Mouse (Mus musculus): ENCODE measurements at regions not wholly inside any gene's neighbourhood (a gene's known extent, or its start where the extent isn't known, plus 50 kb on each side); places are given as distances from the start of the nearest gene placed in this dataset.
"Not testable (repeated sequence)": the region's sequence is repeated elsewhere in the genome, so short reads cannot be mapped to it uniquely, and the experiment has no call there.

- in situ Hi-C loops (cut with MboI, MseI), result no loop called here
These were observed 145.7 kb upstream of the Tmem229a start for GRCm38 (mm10) chr6:25101761-25102160.

- in situ Hi-C loops (cut with MboI, MseI), result no loop called here
These were observed 131.1 kb upstream of the Tmem229a start for GRCm38 (mm10) chr6:25087167-25087566.

DNA sequence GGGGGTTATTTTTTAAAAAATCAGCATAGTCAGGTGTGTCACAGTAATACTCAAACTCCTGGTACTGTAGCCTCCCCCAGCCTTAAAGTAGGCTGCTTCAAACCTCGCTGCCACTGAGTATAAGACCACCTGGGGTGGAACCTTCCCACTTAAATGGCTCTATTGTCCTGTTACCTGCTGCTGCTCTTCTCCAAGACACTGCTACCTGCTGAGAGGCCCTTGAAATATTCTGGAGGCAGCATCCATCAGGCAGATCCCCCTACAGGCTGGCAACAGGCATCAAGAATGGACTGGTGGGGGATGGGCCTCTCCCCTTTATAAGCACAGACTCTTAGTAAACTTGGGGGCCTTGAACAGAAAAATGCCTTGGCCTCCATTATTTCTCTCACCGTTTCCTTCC lies 129.8 kb upstream of the Tmem229a start:
- in situ Hi-C loops (cut with MboI, MseI), result no loop called here

DNA sequence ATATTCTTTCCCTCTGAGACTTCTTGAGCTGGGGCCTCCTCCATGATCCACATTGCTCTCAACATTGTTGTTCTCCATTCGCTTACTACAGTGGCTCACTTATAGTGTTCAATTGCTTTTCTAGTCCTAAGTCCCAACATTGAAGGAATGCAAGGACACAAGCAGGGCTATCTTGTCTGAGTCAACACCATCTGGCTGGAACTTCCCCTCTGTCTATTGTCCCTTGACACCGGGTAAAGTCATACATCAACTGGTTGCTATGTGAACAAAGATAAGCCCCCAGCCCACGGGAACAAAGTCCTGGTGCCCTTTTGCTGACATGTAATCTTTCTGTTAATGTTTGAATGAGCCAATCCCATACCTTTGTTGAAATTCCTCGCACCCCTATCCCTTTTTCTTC lies 129.2 kb upstream of the Tmem229a start:
- in situ Hi-C loops (cut with MboI, MseI), result not testable (repeated sequence)

- in situ Hi-C loops (cut with MboI, MseI), result loop anchor here (5.0 kb wide), 1 partner anchor 56 kb away; no protein-coding TSS in a partner anchor
These were observed 109.8 kb upstream of the Tmem229a start for GRCm38 (mm10) chr6:25065913-25066312.

DNA sequence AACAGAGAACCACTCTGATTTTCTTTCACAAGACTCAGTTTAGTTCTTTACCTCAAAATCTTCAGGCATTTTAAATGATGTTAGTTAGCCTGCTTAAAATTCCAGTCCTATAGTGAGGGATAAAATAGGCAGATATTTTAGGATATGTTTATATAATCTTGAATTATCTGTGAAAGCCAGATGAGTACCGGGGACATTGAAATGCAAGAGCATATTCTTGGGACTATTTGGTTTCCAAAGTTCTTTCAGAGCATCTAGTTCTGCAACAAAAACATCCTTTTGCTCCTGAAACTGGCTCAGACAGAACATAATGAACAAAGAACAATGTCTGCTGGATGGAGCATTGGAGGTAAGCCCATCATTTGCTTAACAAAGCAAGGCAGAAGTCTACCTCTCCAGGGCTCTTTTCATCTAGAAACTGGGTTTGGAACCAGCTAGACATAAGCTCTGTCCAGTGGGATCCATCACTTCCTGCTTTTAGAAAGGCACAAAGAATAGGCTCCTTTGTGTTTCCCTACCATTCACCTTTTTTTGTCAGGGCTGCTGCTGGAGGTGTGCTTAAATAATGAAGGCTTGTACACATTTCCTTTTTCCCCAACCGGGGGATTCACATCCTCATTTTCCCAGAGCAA lies 76.9 kb upstream of the Tmem229a start:
- in situ Hi-C loops (cut with MboI, MseI), result no loop called here

- in situ Hi-C loops (cut with MboI, MseI), result loop anchor here (10.0 kb wide), 1 partner anchor 808 kb away; no protein-coding TSS in a partner anchor
These were observed 70.9 kb upstream of the Tmem229a start for GRCm38 (mm10) chr6:25026953-25027352.

- in situ Hi-C loops (cut with MboI, MseI), result loop anchor here (10.0 kb wide), 1 partner anchor 815 kb away; no protein-coding TSS in a partner anchor
These were observed 64.1 kb upstream of the Tmem229a start for GRCm38 (mm10) chr6:25020005-25020772.

DNA sequence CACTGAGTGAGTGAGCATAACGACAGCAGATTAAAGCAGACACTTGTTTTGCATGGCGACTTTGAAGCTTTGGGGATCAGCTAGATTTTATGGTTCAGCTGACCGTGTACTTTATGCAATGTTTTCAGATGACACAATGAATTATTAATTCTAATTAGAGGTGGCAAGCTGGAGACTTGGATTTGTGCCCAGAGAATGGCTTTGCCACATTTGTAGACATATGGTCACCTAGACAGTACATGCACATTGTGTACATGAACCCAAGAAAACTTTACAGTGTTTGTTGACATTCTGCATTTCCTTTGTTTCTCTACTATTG lies 57.1 kb upstream of the Tmem229a start:
- in situ Hi-C loops (cut with MboI, MseI), result no loop called here

GRCm38 (mm10) chr6:25012376-25013287 lies 56.5 kb upstream of the Tmem229a start:
- in situ Hi-C loops (cut with MboI, MseI), result no loop called here

DNA sequence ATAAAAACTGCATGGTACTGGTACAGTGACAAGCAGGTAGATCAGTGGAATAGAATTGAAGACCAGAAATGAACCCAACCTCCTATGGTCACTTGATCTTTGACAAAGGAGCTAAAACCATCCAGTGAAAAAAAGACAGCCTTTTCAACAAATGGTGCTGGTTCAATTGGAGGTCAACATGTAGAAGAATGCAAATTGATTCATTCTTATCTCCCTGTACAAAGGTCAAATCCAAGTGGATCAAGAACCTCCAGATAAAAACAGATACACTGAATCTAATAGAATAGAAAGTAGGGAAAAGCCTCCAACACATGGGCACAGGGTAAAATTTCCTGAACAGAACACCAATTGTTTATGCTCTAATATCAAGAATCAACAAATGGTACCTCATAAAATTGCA lies 52.8 kb upstream of the Tmem229a start:
- in situ Hi-C loops (cut with MboI, MseI), result not testable (repeated sequence)
